Mouse (Mus musculus) yolk sac, embryonic 10.5 days (tissue): ENCODE results near the gene Aox2.

Experiments
- DNase-seq: peaks from one replicate; pipeline ENCODE4 v3.0.0-alpha.2; 2017; ENCODE audit warnings: low spot score

Gene Aox2

GRCm38 (mm10) chr1:58403745-58404144 lies 125.6 kb downstream of the Aox2 start:
- DNase-seq, result no peak

GRCm38 (mm10) chr1:58407321-58407720 lies 129.2 kb downstream of the Aox2 start:
- DNase-seq, result no peak

GRCm38 (mm10) chr1:58408141-58408540 lies 130.0 kb downstream of the Aox2 start:
- DNase-seq, result no peak

- DNase-seq, result no peak
Measured at GRCm38 (mm10) chr1:58409553-58410197, 131.5 kb downstream of the Aox2 start.

- DNase-seq, result no peak
Measured at GRCm38 (mm10) chr1:58410198-58410588, 132.1 kb downstream of the Aox2 start.

GRCm38 (mm10) chr1:58410776-58411175 lies 132.7 kb downstream of the Aox2 start:
- DNase-seq, result no peak

DNA sequence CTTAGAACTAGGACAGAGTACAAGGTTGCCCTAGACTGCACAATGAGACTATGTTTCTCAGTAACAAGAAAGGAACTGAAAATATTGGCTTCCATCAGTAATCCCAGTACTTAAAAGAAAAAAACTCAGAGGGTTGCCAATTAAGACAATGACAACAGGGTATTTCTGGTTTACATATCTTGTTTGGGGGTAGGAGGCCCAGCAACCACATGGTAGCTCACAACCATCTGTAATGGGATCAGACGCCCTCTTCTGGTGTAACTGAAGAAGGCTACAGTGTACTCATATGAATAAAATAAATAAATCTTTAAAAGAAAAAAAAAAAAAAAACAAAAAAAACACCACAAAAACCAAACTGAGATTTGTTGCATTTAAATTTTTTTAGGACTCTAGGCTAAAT lies 137.3 kb downstream of the Aox2 start:
- no peak for DNase-seq

DNA sequence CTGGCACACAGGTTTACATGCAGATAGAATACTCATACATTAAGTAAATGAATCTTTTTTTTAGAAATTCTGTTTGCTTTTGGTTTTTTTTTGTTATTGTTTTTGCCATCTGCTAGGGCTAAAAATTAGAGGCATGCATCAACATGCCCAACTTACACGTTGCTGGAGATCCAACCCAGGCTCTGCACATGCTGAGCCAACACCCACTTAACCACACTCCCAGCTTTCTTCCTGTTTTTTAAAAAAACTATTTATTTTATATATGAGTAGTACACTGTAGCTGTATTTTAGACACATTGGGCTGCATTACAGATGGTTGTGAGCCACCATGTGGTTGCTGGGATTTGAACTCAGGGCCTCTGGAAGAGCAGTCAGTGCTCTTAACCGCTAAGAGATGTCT lies 137.9 kb downstream of the Aox2 start:
- DNase-seq, result no peak

DNA sequence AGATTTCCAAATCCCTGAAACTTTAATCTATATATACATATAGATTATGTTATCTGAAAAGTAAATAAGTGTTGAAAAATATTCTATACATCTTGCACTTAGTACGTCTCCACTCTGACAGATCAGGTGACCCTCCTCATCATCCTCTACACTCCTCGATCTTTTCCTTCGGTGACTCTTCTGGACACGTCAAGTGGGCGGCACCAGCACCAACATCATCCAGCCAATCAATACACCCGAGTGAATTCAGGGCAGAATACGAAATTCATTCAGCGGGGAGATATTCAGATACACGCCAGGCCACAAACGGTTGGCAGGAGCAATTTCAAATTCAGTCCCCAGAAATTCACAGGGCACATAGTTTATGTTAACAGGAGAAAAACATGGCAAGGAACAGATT lies 141.9 kb downstream of the Aox2 start:
- no peak for DNase-seq

GRCm38 (mm10) chr1:58420961-58421360 lies 142.8 kb downstream of the Aox2 start:
- no peak for DNase-seq

DNA sequence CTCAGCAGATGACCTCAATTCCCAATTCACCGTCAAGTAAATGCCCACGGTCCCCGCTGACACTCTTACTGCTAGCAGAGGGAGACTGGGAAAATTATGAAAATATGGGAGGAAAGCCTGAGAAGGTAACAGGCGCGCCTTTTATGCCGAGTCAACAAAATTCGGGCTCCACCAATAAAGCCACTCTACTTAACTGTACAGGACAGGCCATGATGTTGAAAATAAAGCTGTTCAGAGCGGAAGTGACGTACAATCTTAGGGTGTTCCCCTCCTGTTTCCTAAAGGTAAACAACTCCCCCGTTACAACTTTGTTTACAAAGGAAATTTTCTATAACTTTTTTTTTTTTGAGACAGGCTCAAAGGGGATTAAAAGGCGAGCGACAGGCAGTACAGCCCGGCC lies 144.8 kb downstream of the Aox2 start:
- peak; percentile 53 for DNase-seq

DNA sequence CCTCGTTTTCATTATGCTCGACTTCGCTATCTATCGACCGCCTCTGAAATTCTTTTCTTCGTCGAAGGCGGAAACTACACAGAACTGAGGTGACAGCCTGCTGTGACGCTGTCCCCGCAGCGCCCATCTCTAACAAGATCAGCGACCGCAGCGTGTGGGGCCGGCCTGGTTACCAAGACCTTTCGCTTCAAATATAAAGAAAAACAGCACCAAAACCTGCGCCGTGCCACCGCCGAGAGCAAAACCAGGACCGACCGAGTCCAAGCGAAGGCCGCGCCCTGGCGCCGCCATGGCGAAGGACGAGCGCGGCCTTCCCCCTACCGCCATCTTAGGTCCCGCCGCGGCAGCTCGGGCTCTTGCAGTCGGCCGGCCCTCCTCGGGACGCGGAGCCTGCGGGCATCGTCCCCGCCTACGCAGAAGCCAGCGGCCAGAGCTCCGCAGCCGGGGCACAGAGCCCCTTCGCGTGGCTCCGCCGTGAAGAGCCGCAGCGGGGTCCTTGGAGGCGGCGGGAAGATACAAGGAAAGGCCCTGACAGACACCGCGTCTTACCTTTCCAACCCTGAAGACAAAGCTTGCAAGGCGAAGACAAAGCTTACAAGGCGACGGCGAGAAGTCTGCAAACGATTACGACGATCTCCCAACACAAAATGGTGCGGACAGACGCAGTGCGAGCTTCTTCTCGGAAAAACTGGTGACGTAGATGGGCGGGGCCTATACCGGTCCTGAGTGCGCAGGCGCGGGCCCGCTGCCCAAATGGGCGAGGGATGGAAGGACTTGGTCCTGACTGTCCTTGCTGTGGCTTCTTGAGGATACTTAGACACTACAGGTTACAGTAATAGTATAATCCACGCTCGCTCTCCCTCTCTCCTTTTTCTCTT lies 145.5 kb downstream of the Aox2 start, which contains the start of gene Clk1:
Gene Clk1, minus strand, starts transcription at position 696 of the 878 bp plus-strand sequence.
- DNase-seq, result peak; percentile 90

- no peak for DNase-seq
Measured at GRCm38 (mm10) chr1:58424551-58424950, 146.4 kb downstream of the Aox2 start.
